Mouse (Mus musculus) lung, embryonic 16.5 days (tissue): ENCODE measurements around the gene Npl. TPM values are rescaled to one million over a fixed set of nuclear protein-coding genes. Genes with fewer than 3 reads are reported as not detected.

Experiments used
- polyA plus RNA-seq: library from polyadenylated mRNA; unstranded; fragments of >200 nt; fragmentation: Nextera tagmentation; extraction: Ambion mirVana; gene quantifications from 2 replicates; pipeline ENCODE4 v1.2.1, GENCODE M21; 2015

Npl gene
- polyA plus RNA-seq, 1 experiment from 2014 or later, result 7.0 TPM

Other genes with a start within 250 kb of the Npl start
- gene Lamc1, start 217.3 kb downstream of the Npl start, polyA plus RNA-seq, result 126 and 135 TPM in 2 replicates
- 0.13 and 0.21 TPM in 2 replicates for gene Shcbp1l, start 124.9 kb downstream of the Npl start, polyA plus RNA-seq
- 24.5 and 26.3 TPM in 2 replicates for gene Dhx9, start 62.4 kb downstream of the Npl start, polyA plus RNA-seq
- 0.10 and 0.15 TPM in 2 replicates for gene Rgs8, start 103.0 kb upstream of the Npl start, polyA plus RNA-seq
- 1.9 and 2.2 TPM in 2 replicates for gene Rgs16, start 190.3 kb upstream of the Npl start, polyA plus RNA-seq
- gene Rnasel, start 199.4 kb upstream of the Npl start, polyA plus RNA-seq, result 7.8 and 8.7 TPM in 2 replicates